Mouse (Mus musculus): ENCODE data around the gene Tpx2.

The Tpx2 gene

GRCm38 (mm10) chr2:152819926-152820325 is 27.8 kb upstream of the Tpx2 start:
- DNase-seq (ENCODE audit: low read depth, low spot score) = no peak

- no peak for DNase-seq (ENCODE audit: low read depth, low spot score)
Observed at GRCm38 (mm10) chr2:152820369-152820768, 27.4 kb upstream of the Tpx2 start.

GRCm38 (mm10) chr2:152821023-152821422 is 26.7 kb upstream of the Tpx2 start:
- no peak for DNase-seq (ENCODE audit: low read depth, low spot score)

GRCm38 (mm10) chr2:152821566-152821965 is 26.2 kb upstream of the Tpx2 start:
- DNase-seq (ENCODE audit: low read depth, low spot score) = no peak

GRCm38 (mm10) chr2:152823770-152824169 is 24.0 kb upstream of the Tpx2 start:
- DNase-seq (ENCODE audit: low read depth, low spot score) = no peak

- DNase-seq (ENCODE audit: low read depth, low spot score) = no peak
Observed at GRCm38 (mm10) chr2:152824438-152825167, 23.2 kb upstream of the Tpx2 start.

DNA sequence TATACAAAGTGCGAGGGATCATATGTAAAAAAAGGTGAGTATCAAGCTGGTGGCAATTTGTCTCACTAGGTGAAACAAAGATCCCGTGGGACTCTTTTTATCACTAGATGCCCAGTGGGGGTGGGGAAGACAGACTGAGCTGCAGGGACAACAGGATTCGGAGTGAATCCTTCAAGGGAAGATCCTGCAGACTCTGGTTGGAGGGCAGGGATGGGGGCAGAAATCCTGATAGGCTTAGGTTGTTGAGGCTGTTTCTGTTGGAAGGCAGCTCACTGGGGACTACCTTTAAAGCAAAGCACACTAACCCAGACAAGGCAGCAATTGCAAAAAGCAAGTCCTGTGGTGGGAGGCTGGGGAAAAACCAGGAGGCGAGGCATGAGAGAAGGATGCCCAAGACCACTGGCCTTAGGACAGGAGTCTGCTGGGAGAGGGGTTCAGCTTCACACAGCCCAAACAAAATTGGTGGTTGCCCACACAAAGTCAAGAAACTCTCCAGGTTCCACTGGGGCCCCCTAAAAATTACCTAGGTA is 22.5 kb upstream of the Tpx2 start:
- no peak for DNase-seq (ENCODE audit: low read depth, low spot score)

- no peak for DNase-seq (ENCODE audit: low read depth, low spot score)
Observed at GRCm38 (mm10) chr2:152825713-152826112, 22.1 kb upstream of the Tpx2 start.

GRCm38 (mm10) chr2:152826481-152826880 is 21.3 kb upstream of the Tpx2 start:
- DNase-seq (ENCODE audit: low read depth, low spot score) = no peak

DNA sequence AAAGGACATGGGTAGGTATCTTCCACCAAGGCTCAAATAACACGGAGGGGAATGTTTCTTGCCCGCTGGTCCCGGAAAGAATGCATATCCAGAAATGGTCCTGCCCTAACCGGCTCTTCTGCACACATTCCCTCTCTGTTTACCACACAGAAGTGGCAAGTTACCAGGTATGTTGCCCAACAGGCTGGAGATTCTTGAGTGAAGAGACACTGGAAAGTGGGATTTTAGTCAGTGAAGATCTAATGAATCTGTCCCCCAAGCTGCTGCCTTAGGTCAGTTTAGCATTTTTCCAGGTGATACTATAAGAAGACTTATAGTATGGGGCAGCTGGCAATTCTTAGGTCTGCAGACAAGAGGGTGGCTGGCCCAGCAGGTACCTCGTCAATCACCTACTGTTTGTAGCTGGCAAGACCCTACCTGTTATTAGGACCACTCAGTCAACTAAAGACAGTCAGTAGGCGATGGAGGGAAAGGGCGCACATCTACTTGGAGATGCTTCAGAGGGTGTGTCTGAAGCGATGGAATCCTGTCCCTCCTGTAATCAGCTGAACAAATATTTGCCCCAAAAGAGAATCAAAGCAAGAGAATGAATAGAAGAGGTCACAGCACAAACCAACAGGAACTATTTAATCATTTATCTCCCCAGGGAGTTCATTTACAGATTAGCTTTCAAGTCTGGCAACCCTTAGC is 20.3 kb upstream of the Tpx2 start:
- DNase-seq (ENCODE audit: low read depth, low spot score) = no peak

DNA sequence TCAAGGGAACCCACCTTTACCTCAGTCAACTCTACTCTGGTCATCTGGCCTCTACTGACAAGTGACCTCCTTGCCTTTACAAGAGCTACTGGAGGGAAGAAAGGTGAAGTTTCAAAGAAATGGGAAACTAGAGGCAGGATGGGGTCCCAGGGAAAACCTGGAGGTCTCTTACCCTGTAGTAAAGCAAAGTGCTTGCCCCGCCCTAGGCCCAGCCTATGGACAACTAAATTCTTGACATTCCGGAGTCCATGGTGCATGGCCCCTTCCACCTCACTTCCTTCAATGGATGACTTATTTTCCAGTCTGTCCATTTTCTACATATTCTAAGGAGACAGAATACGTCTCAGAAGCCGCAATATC is 19.8 kb upstream of the Tpx2 start:
- no peak for DNase-seq (ENCODE audit: low read depth, low spot score)

GRCm38 (mm10) chr2:152828532-152828931 is 19.2 kb upstream of the Tpx2 start:
- DNase-seq (ENCODE audit: low read depth, low spot score) = no peak

GRCm38 (mm10) chr2:152829367-152829881 is 18.3 kb upstream of the Tpx2 start:
- DNase-seq (ENCODE audit: low read depth, low spot score) = no peak

- DNase-seq (ENCODE audit: low read depth, low spot score) = peak; percentile 68
Observed at GRCm38 (mm10) chr2:152830021-152830921, 17.5 kb upstream of the Tpx2 start.

GRCm38 (mm10) chr2:152831019-152831878 is 16.5 kb upstream of the Tpx2 start, which contains the start of gene Bcl2l1:
Gene Bcl2l1, minus strand, starts transcription at chr2:152831728.
- peak; percentile 93 for DNase-seq (ENCODE audit: low read depth, low spot score)

- no peak for DNase-seq (ENCODE audit: low read depth, low spot score)
Observed at GRCm38 (mm10) chr2:152839256-152839655, 8.5 kb upstream of the Tpx2 start.

DNA sequence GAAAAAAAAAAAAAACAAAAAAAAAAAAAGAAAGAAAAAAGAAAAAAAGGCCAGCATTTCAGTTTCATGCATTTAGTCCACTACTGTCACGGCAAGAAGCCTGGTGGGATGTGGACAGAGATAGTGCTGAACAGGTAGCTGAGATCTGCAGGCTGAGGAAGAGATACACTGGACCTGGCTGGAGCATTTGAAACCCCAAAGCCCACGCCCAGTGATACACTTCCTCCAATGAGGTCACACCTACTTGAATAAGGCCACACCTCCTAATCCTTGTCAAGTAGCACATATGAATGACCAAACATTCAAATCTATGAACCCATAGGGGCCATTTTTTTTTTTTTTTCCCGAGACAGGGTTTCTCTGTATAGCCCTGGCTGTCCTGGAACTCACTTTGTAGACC is 5.0 kb upstream of the Tpx2 start:
- no peak for DNase-seq (ENCODE audit: low read depth, low spot score)

- DNase-seq (ENCODE audit: low read depth, low spot score) = no peak
Observed at GRCm38 (mm10) chr2:152847057-152847814, 528 bp upstream of the Tpx2 start.

DNA sequence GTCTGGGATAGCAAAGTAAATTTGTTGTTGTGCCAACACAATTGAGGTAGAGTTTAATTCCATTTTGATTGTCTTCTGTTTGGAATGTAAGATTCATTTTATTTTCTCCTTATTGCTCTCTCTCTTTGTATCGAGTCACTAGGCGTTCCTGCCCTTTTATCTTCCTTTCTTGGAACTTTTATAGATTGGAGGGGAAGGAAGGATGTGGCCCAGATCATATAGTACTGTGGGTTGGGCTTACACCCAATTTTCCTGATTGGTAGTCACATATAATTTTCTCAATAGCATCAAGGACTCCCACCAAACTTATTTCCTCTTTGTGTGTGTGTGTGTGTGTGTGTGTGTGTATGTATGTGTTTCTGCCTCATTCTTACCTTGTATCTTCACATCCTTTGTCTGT is 702 bp downstream of the Tpx2 start:
- no peak for DNase-seq (ENCODE audit: low read depth, low spot score)

DNA sequence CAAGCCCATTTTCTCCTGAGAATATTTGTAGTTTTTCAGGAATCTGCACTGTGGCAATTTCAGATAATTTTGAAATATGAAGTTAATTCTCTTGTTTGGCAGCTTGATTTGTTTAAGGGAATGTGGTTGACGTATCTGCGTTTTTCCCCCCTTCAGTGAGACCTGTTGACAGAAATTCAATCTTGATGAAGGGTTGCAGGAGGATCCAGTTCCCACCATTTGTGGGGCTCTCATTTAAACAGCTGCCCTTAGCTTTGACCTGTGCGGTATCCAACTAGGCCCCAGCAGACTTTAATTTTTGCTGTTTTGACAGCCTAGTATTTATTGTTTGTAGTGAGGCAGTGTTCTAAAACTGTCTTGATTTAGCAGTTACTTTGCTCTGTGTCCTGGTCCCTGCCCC is 11.7 kb downstream of the Tpx2 start:
- DNase-seq (ENCODE audit: low read depth, low spot score) = no peak
